Mouse (Mus musculus): Measurements from ENCODE around the gene App. TPM values are rescaled to one million over a fixed set of nuclear protein-coding genes. Genes with fewer than 3 reads are reported as not detected.

Gene App
- total RNA-seq, 2 experiments from 2014 or later: 149 to 161 TPM

DNA sequence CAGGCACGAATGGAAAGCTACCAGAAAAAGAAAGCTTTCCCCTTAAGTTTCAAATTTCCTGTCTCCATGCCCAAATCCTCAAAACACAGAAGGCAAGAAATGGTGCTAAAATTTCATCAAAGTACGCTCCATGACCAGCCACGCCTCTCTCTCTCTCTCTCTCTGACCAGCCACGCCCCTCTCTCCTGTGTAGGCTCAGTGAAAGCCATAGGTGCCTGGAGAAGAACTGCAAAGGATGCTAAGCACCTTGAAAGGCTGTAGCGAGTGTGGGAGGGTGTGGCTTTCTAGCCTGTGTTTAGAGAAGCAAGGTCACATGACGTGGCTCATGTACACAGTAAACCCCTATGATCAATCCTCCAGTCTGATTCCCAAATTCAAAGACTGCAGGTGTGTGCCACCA, 126.3 kb downstream of the App start:
- intact Hi-C loops (cut with DNase I; ENCODE audit: low total_unique reads): no loop called here
- no peak for DNase-seq

- DNase-seq: no peak
- intact Hi-C loops (cut with DNase I; ENCODE audit: low total_unique reads): no loop called here
These were observed 132.2 kb downstream of the App start for GRCm38 (mm10) chr16:85041153-85041959.

DNA sequence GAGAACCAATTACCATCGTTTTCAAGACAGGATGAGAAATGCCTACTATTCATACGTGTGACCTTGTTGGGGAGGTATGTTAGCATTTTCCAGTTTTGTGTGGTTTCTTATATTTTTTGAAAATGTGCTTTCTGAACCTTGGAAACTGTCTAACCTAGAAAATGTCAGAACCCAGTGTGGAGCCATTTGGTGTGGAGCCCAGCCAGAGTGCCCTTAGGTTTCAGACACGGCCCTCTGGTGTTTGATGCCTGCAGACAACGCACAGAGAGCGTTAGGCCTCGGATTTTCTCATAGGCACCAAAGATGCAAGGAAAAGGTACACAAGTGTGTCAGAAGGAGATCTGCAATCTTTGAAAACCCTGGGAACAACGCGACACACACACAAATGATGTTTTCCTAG, 134.8 kb downstream of the App start:
- intact Hi-C loops (cut with DNase I; ENCODE audit: low total_unique reads): no loop called here
- DNase-seq: no peak

GRCm38 (mm10) chr16:85037969-85038644, 135.5 kb downstream of the App start:
- intact Hi-C loops (cut with DNase I; ENCODE audit: low total_unique reads): no loop called here
- DNase-seq: no peak

GRCm38 (mm10) chr16:85035815-85036214, 137.8 kb downstream of the App start:
- intact Hi-C loops (cut with DNase I; ENCODE audit: low total_unique reads): no loop called here

GRCm38 (mm10) chr16:85033747-85034146, 139.8 kb downstream of the App start:
- DNase-seq: no peak
- intact Hi-C loops (cut with DNase I; ENCODE audit: low total_unique reads): no loop called here

More at GRCm38 (mm10) chr16:85035815-85036214, 137.8 kb downstream of the App start:
- DNase-seq: no peak

- intact Hi-C loops (cut with DNase I; ENCODE audit: low total_unique reads): no loop called here
- no peak for DNase-seq
These were observed 142.8 kb downstream of the App start for GRCm38 (mm10) chr16:85030810-85031209.

GRCm38 (mm10) chr16:85028396-85028795, 145.2 kb downstream of the App start:
- no peak for DNase-seq
- intact Hi-C loops (cut with DNase I; ENCODE audit: low total_unique reads): no loop called here

DNA sequence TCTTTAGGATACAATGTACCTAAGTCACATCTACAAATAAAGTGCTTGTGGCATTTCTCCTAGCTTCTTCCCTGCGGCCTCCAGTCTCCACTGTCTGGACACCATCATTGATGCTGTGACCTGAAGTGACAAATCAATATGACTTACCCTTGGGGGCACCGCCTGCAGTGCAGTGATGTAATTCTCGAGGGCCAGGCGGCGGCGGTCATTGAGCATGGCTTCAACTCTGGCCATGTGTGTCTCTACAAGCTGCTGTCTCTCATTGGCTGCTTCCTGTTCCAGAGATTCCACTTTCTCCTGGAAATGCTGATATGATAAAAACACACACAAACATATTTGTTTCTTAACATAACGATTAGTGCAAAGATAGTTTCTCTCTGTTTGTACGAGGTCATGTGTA, 148.9 kb downstream of the App start:
- intact Hi-C loops (cut with DNase I; ENCODE audit: low total_unique reads): no loop called here
- no peak for DNase-seq

GRCm38 (mm10) chr16:85023106-85023505, 150.5 kb downstream of the App start:
- no peak for DNase-seq
- intact Hi-C loops (cut with DNase I; ENCODE audit: low total_unique reads): no loop called here

DNA sequence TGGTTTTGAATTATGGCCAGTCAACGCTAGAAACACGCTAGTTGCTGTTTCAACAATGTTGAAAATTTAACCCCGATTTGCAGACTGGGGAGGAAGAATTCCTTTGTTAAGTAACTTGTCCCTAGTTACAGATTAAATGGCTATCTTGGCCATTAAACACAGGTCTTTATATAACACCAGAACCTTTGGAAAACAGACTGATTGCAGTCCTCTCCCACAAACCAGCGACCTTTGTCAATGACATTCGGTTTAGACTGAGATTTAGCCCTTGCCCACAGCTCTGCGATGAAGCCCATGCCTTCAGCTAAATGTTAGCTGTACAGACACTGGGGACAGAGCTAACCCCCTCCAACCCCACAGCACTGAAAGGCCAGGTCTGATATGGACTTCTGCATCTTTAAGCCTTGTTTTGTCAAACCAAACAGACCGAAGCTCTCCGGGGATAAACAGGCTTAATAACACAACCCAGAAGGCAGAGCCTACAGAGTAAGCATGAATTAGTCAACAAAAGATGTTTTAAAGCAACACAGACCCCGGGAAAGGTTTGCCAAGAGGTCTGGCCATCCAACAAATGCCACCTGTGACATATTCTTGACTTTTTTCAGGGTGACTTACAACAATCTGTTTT, 152.8 kb downstream of the App start:
- intact Hi-C loops (cut with DNase I; ENCODE audit: low total_unique reads): no loop called here
- DNase-seq: no peak

GRCm38 (mm10) chr16:85019273-85019672, 154.3 kb downstream of the App start:
- intact Hi-C loops (cut with DNase I; ENCODE audit: low total_unique reads): no loop called here
- DNase-seq: no peak

DNA sequence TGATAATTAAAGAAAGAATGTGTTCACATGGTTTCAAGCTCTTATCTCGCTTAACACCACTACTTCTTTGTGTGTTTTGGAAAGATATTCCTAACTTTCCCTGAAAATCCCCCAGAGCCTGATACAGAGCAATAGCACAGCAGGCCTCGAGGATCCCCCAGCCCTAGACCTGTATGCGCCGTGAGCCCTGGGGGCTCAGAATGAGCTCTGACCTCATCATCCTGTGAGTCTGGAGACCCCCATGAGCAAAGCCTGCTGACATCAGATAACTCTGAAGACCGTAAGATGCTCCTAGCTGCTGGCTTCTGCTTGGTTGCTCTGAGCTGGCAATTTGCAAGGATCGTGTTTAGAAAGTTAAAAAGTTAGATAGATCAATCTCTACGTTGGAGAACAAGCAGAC, 155.7 kb downstream of the App start:
- intact Hi-C loops (cut with DNase I; ENCODE audit: low total_unique reads): no loop called here
- no peak for DNase-seq

DNA sequence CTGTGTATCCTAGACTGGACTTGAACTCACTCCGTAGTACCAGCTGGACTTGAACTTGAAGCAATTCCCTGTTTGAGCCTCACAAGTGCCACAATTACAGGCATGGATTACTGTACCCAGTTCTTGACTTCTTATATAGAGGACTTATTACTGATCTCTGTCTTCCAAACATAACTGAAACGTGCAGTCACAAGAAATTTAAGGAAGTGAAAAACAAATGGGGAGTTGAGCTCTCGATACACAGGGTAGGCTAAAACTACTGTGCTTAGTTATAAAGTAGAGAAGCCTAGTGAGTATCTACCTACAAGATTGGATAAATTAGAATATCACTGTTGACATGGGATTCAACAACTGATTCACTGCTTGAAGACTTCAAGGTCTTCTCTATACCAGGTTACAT, 160.9 kb downstream of the App start:
- no peak for DNase-seq
- intact Hi-C loops (cut with DNase I; ENCODE audit: low total_unique reads): no loop called here

DNA sequence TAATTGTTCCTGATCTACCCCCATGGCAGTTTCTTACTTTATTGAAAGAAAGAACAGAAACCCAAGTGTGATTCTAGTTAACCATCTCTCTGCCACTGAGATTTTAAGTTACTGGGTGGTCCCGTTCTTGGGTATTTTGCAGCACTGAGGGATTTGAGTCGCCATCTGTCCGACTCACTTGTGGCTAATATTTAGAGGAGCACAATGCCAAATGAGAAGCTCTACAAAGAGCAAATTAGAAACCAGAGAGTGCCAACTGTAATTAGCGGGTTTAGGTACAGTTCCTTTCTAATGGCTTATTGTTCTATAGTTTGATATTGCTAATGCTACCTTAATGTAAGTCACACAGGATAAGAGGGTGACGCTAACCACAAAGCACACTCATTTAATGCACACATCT, 161.4 kb downstream of the App start:
- intact Hi-C loops (cut with DNase I; ENCODE audit: low total_unique reads): no loop called here
- no peak for DNase-seq

DNA sequence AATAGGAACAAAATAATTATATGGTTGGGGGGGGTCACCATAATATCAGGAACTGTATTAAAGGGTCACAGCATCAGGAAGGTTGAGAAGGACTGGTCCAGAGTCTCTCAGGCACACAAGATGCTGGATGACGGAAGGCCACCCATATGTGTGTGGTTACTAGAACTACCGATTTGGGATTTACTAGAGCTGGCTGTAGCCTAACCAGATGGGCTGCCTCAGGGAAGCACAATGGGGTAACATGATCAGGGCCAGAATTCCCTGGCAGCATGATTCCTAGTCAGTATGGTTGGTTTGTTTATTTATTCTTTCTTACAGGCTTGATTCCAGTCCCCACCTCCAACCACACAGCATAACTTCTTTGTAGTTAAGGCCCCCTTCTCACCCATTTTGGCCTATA, 162.9 kb downstream of the App start:
- intact Hi-C loops (cut with DNase I; ENCODE audit: low total_unique reads): no loop called here
- no peak for DNase-seq

DNA sequence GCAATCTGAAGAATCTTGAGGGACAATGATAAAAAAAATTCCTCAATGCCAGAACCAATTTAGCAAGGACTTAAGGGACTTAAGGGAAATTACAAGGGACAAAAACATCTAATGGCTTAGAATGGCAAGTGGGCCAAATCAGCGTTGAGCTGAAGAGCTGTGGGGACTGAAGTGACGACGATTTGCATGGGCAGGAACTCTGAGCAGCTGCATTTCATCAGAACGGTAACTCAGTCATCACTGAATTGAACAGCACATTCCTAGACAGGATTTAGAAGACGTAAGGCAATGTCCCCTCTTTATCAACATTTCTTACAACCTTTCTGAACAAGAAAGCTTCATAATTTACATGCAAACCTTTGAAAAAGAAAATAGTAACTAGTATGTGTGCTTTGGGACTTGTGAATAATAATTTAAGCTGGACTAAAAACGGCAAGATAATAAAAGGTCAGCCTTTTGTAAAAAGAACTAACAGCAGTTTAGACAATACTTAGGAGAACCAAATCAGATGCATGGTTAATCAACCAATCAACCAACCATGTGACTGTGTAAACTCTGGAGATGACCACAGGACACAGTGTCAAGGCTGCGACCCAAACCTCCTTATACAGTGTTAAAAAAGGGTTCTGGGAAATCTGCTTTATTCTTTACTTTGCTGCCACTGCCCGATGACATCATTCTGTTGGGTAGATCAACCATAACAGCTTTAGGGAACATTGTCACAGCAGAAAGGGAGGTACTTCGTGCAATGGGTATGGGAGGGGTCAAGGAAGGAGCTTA, 164.5 kb downstream of the App start:
- no peak for DNase-seq
- intact Hi-C loops (cut with DNase I; ENCODE audit: low total_unique reads): no loop called here

- no peak for DNase-seq
These were observed 171.5 kb downstream of the App start for GRCm38 (mm10) chr16:85001939-85002556.

DNA sequence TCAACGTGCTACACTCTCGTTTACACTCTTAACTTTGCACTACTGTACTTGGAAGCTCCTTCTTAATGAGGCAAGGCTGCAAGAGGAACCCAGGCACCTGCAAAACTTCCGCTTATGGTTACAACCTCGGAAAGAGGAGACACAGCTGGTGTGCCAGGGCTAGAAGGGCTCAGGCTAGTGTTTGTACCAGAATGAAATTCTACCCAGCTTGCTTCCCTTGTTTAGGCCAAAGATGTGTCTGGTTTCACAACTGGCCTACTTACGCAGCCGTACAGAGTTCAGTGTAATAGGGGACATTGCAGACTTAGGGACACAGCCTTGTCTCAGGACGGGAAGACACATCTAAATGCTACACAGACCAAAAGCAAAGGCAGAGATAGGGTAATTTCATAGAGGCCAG, 173.3 kb downstream of the App start:
- DNase-seq: peak; percentile 32
- intact Hi-C loops (cut with DNase I; ENCODE audit: low total_unique reads): no loop called here

More at GRCm38 (mm10) chr16:85001939-85002556, 171.5 kb downstream of the App start:
- intact Hi-C loops (cut with DNase I; ENCODE audit: low total_unique reads): no loop called here

DNA sequence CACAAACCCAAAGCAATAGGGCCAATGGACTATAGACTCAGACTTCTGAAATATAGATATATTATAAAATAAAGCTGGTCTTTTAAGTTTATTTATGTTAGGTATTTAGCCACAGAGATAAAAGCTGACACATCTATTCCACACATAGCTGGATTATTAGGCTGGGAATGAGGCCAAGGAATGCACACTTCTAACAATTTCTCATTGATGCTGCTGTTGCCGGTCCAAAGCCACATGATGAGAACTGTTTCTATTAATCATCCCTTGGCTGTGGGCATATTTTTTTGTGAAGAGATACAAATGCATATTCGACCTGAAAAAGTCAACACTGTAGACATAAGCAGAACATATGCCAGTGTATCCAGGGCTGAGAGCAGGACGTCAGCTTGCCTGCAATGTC, 176.0 kb downstream of the App start:
- intact Hi-C loops (cut with DNase I; ENCODE audit: low total_unique reads): no loop called here
- DNase-seq: no peak
